ENCODE assay signal across 22 mouse cellular contexts in the genomic region with DNA sequence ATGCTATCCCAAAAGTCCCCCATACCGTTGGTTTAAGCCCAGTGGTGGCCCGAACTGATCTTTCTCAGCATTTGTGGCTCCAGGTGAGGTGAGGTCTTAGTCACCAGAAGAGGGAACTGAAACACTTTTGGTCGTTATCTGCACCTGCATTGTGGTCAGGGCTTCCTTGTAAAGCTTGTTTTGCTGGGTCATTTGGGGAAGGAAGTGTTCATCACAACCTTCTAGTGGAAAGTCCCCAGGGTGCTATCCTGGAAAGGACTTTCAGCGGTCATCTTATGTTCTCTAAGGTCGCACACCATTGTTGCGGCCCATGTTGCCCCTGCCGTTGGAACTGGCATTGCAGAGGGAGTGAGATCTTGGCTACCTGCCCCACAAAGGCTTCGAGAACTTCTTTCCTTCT.
DNase-seq lines count a peak whose midpoint lies in the region; ATAC-seq and TF ChIP-seq lines count a peak whose summit lies in the region.
"Had no signal": no experiment of that assay in that cellular context is flagged by ENCODE, and none has a peak within 500 bp of the region (broad histone marks: within the 10 kb centered on the region; RNA-seq: fewer than 3 reads in every experiment).

No protein-coding gene starts in this region.

- peak; percentile 94 for ATAC-seq in neutrophil, adult 5-6 weeks (ENCODE audit: extremely low read depth, insufficient number of reproducible peaks, low FRiP score, poor library complexity, severe bottlenecking)
- ATAC-seq: forebrain, embryonic 14.5 days; liver, embryonic 12.5 days; midbrain, embryonic 16.5 days had no signal

- TF ChIP-seq CTCF in bone marrow, adult 2 months (IDR thresholded peaks at IDR 0.05; ENCODE audit: control insufficient read depth, insufficient read depth, low read length), result peak; percentile 15; the same call in 1 of the 2 replicates

- no peaks in the 10 kb centered on the region for H3K4me1 ChIP-seq in bone marrow, adult 2 months (ENCODE audit: control insufficient read depth, insufficient read depth, low read length)
- H3K4me1 ChIP-seq: embryonic facial prominence, embryonic 13.5 days; liver, embryonic 12.5 days; megakaryocyte, embryonic 14.5 days; neural tube, embryonic 15.5 days; stomach, embryonic 15.5 days had no signal

- no peak for TF ChIP-seq POLR2A in bone marrow, adult 2 months (IDR thresholded peaks at IDR 0.05; ENCODE audit: borderline replicate concordance, control insufficient read depth, low read depth, low read length)

- H3K27ac ChIP-seq in bone marrow, adult 2 months (ENCODE audit: control insufficient read depth, insufficient read depth, low read depth, low read length, poor library complexity), result no peak overlapping the region
- H3K27ac ChIP-seq: embryonic facial prominence, embryonic 13.5 days; liver, embryonic 12.5 days; neural tube, embryonic 15.5 days; stomach, embryonic 15.5 days had no signal

- WGBS in bone marrow, adult 2 months, result 53% methylated on average over 8 of the region's 8 CpGs

- no peaks in the 10 kb centered on the region for H3K27me3 ChIP-seq in splenic B cell, adult 2 months (ENCODE audit: control insufficient read depth, insufficient read depth, low read length, poor library complexity, severe bottlenecking)
- H3K27me3 ChIP-seq: embryonic facial prominence, embryonic 13.5 days; liver, embryonic 12.5 days; megakaryocyte, embryonic 14.5 days; neural tube, embryonic 15.5 days; stomach, embryonic 15.5 days had no signal

- peak; percentile 10 for DNase-seq in lung, postnatal 36 days
- no peak for DNase-seq in lung, postnatal 14 days
- DNase-seq in splenic B cell, adult 2 months (ENCODE audit: low read depth, low spot score), result peak; percentile 88
- DNase-seq in adrenal gland, postnatal 36 days, result no peak
- DNase-seq in right cerebral cortex, adult 2 months (ENCODE audit: low spot score in 2 of 2), result no peak
- no peak for DNase-seq in retina, postnatal 1 day
- DNase-seq: cerebellum, adult 9-11 months; gastrocnemius, postnatal 10 days; kidney, adult 9 months; kidney, postnatal 36 days; layer of hippocampus, adult 9-11 months; lung, embryonic 14.5 days; thymus, adult 2 months had no signal

- H3K4me3 ChIP-seq in bone marrow, adult 2 months (replicated peaks; ENCODE audit: control insufficient read depth, low read depth, low read length), result no peak overlapping the region
- H3K4me3 ChIP-seq: embryonic facial prominence, embryonic 13.5 days; liver, embryonic 12.5 days; megakaryocyte, embryonic 14.5 days; neural tube, embryonic 15.5 days; stomach, embryonic 15.5 days had no signal

- no peaks in the 10 kb centered on the region for H3K36me3 ChIP-seq in splenic B cell, adult 2 months (ENCODE audit: control insufficient read depth, insufficient read depth, low read length, poor library complexity, severe bottlenecking)
- H3K36me3 ChIP-seq: embryonic facial prominence, embryonic 13.5 days; liver, embryonic 12.5 days; neural tube, embryonic 15.5 days; stomach, embryonic 15.5 days had no signal

Comparison
In these comparisons a context has a peak if more than half of its experiments do, and no peak if none do; other contexts are left out.
1. DNase-seq: peak in lung, postnatal 36 days (single experiment) and splenic B cell, adult 2 months (single experiment); none in lung, postnatal 14 days (single experiment), adrenal gland, postnatal 36 days (0 of 2), right cerebral cortex, adult 2 months (0 of 2) and retina, postnatal 1 day (single experiment).